Mouse (Mus musculus): Measurements from ENCODE around the gene Gm42906.

The Gm42906 gene

DNA sequence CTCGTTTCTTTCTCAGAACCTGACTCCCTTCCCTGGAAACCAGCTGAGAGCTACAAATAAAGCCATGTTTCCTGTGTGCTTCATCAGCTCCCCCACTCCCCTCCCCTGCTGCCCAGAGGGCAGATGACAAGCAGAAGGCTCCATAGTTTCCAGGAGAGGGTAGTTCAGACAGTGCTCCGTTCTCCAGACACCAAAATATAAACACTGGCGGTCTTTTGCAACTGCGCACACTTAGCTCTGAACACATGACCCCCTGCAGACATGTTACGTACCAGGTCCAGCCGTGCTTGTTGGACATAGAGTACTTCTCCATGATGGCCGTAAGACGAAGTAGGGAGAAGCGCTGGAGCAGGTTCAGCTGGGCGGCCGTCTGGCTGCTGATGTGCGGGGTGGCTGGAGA lies 367.5 kb downstream of the Gm42906 start:
- no peak for TF ChIP-seq GATA4 (IDR thresholded peaks at IDR 0.05; ENCODE audit: insufficient replicate concordance, low read length)

DNA sequence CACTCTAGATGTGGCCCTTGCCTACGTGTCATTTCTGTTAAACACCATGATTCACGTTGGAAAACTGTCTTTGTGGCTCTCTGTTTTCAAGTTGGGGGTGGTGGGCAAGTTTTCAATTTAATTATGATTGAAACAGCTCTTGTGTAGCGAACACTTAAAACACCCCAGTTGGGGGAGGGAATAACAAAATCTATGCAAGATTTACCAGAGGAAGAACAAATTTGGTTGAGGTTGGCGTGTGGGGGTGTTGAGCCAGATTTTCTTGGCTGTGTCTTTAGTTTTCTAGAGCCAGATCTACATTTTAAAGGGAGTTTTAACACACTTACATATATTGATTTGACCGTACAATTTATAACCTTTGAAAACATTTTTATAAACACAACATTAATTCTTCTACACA lies 368.2 kb downstream of the Gm42906 start:
- no peak for TF ChIP-seq GATA4 (IDR thresholded peaks at IDR 0.05; ENCODE audit: insufficient replicate concordance, low read length)

DNA sequence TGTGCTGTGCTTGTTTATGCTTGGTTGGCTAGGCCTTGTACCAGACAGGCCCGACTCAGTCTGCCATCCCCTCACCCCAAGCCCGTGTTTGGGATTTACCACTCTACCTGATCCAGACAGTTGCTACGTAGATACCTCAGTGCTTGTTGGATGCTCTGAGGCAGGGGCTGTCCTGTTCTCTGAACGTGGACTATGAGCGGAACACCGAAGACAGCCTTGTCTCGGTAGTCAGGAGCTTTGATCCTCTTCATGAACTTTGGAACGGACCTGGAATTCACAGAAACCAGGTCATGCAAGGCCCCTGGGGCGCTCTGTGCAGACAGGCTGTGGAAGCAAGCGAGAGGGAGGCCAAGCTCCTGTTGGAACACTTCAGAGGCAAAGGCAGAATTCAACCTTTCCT lies 368.6 kb downstream of the Gm42906 start:
- no peak for TF ChIP-seq GATA4 (IDR thresholded peaks at IDR 0.05; ENCODE audit: insufficient replicate concordance, low read length)

DNA sequence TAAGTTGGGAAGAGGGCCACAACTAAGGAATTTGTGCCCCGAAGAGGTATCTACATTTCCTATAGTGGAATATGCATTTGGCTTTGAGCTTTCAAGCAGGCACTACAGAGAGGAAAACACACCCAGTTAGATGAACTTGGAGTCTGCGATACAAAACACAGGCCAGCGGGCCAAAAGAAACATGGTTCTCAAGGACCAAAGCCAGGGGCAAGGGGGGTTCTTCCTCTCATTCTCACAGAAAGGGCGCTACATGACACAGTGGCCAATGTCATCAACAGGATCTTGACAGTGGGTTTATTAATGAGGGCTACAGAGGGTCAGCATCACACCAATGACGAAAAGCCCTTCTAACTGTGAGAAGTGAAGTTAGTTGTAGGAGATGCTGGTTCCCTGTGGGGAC lies 370.2 kb downstream of the Gm42906 start:
- no peak for TF ChIP-seq GATA4 (IDR thresholded peaks at IDR 0.05; ENCODE audit: insufficient replicate concordance, low read length)

DNA sequence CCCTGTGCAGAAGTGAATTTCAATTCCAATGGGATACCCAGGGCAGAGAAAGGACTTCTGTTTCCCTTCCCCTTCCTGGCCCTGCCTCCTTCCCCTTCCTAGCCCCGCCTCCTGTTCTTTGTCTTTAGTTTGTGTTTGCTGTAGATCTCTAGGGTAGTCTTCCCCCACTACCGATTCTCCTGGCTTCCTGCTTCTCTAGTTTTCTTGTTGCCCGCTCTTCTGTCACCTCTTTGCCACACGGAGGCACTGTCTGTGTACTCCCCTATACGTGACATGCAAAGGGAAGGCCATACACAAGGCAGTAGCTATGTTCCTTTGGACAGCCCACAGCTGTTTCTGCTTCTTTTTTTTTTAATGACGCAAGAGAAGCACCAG lies 371.1 kb downstream of the Gm42906 start:
- no peak for TF ChIP-seq GATA4 (IDR thresholded peaks at IDR 0.05; ENCODE audit: insufficient replicate concordance, low read length)

DNA sequence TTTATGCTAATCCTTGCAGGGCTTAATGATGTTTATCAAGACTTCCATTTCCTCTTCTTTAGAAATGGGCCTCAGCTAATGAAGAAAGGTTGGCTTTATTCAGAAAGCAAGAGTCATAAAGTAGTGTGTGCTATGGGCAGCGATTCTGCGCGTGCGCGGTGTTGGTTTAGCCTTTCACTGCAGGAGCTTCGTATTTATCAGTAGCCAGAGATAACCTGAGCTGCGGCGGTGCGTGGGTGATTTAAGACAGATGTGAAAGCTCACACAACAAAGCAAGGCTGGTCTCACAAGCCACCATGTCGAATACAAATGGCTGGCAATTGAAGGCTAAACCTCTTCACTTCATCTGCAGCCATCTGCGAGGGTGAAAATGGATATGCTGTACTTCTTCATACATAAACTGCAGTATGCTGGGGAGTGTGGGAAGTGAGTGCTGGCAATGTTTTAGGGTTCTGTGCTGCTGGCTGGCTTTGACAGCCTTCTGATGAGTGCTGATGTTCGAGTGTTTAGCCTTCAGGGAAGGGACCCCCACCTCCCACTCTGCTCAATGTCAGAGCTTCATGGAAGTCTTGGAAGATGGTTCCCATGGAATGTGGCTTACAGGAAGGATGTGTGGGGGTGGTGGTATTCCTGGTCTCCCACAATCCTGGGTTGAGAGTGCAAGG lies 371.6 kb downstream of the Gm42906 start:
- no peak for TF ChIP-seq GATA4 (IDR thresholded peaks at IDR 0.05; ENCODE audit: insufficient replicate concordance, low read length)

DNA sequence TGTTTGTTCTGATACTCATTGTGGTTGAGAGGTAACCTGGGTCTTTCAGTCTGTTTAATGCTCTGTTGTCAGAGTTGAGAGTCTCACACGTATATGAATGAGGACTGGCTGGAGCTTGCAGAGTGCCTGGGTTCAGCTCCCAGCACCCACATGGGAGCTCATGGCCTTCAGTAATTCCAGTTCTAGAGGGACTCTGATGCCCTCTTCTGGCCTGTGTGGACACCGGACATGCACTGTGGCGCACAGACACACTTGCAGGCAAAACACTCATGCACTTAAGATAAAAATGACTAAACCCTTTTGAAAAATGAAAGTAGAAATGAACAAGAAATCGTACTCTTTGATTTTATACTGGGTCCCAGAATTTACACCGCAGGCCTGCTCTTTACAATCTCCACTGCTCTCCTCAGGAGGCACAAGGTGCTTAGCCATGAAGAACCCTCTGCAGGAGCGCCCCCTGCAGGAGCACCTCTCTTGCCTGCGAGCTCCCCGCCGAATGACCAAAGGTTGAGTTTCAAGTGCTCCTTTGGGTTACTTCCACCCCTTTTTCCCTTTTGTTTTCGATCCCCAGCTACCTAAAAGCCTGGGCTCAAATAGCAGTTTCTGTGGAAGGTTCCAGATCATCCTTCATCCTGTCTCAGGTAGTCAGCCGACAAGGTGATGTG lies 372.4 kb downstream of the Gm42906 start:
- no peak for TF ChIP-seq GATA4 (IDR thresholded peaks at IDR 0.05; ENCODE audit: insufficient replicate concordance, low read length)

DNA sequence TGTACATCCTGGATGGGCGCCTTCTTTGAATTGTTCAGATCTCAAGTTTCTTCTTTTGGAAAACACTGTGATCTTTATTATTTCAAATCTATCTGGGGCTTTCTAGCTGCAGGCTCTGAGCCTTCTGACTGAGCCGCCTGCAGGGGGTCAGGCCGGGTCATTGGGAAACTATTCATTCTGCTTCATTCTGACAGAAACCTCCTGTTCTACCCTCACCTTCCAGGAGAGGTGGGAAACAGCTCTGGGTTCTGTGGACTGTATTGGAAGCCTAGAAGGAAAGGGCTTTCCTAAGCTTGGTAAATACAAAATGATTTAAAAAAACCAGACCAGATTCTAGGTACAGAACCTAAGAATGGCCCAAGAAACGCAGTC lies 373.2 kb downstream of the Gm42906 start:
- no peak for TF ChIP-seq GATA4 (IDR thresholded peaks at IDR 0.05; ENCODE audit: insufficient replicate concordance, low read length)

DNA sequence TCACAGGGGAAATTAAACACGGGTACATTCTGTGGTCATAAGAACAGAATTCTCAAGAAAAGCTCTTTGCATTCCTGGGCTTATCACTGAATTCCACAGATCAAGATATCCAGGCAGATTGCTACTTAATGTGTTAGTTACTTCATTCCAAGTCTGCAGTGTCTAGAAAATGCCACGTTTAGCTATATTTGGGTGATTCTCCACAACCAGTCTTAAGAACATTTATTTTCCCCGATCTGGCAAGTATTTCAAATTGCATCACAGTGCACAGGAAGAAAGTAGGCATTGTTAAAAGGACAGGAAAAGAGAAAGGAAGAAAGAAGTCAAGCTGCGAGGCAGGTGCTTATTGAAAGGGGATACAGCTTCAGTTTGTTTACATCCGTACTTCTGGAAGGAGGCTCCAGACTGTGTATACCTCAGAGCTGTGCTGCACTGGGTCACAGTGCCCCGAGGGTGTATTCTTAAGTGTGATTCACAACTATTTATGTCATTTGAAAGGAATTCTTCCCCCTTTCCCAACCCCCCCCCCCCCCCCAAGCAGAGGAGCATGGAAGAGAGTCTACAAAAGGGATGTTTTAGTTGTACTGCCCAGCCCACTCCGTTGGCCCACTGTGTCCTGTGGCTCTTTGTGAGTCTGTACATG lies 373.7 kb downstream of the Gm42906 start:
- TF ChIP-seq GATA4 (IDR thresholded peaks at IDR 0.05; ENCODE audit: insufficient replicate concordance, low read length) = no peak

DNA sequence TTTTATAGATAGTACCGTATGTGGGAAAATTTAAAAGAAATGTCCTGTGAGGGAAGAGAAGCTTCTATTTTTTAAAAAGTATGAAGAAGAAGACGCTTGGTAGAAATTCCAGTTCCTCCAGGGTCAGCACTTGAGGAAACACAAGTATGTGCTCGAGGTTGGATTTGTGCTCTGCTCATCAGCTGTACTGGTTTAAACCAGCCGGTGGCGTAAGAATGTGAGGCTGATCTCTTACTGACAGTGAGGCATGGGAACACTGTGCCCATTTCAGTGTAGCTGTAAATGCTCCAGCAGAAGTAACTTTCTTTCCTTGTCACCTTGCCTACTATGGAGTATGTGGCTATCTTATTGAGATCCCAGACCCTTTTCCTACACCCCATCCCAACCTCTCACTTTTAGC lies 374.8 kb downstream of the Gm42906 start:
- no peak for TF ChIP-seq GATA4 (IDR thresholded peaks at IDR 0.05; ENCODE audit: insufficient replicate concordance, low read length)

DNA sequence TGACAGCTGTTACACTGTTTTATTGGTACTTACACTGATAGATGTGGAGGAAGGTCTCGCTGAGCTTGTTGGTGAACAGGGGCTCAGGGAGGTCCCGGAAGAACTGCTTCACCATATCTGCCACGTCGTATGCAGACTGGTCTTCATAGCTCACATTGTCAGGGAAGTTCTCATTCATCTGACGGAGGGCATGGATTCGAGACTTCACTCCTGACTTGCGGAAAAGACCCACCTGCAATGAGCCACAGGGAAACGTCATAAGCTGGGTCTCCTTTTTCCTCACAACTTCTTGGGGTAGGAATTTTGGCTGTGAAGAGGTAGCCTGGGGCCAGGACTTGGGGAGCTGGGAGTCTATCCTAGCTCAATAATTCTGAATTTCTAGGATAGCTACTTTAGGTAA lies 375.6 kb downstream of the Gm42906 start:
- no peak for TF ChIP-seq GATA4 (IDR thresholded peaks at IDR 0.05; ENCODE audit: insufficient replicate concordance, low read length)

DNA sequence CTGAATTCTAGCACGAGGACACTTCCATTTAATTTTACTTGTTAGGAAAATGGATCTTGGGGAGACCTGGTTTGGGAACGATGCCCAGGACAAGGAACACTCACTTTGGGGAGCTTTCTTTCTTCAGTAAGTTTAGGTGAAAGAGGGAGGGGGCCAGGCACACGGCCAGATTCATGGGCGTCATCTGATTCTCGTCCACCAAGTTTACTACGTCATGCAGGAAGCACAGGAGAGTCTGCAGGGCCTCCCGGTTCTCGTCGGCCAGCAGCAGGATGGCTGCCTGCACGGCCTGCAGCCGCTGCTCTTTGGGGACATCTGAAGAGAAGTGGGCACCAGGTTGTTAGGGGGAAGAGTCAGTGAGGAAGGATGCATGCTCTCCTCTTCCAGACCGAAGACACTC lies 380.5 kb downstream of the Gm42906 start:
- no peak for TF ChIP-seq GATA4 (IDR thresholded peaks at IDR 0.05; ENCODE audit: insufficient replicate concordance, low read length)

DNA sequence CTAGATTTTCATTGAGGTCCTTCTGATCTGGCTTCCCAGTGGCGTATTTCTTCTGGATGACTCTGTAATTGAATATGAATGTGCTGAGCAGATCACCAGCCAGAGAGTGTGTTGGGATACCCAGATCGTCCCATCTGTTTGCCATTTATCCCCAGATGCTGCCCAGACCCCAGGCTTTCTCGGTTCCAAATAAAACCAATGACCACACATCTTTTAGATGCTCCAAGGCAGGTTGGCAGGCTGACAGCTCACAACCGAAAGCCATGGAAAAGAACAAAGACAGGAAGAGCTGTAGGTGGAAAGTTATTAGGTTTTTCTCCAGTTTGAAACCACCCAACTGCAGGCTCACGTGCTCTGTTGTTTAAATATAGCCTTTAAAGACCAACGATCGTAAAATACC lies 381.0 kb downstream of the Gm42906 start:
- no peak for TF ChIP-seq GATA4 (IDR thresholded peaks at IDR 0.05; ENCODE audit: insufficient replicate concordance, low read length)

DNA sequence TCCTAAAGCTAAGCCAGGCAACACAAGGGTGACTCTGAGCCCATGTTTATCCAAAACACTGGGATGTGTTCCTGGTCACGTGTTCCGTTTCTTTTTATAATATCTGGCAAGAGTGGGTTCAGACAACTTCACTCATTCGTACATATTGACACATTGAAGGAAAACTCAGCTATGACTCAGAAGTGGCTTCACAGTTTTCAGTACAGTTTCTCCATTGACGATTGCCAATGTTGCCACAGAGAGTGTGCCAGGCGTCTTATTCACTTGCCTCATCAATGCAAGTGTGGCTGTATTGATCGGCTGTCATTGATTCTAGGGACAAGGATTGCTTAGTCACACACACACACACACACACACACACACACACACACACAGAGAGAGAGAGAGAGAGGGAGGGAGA lies 381.8 kb downstream of the Gm42906 start:
- no peak for TF ChIP-seq GATA4 (IDR thresholded peaks at IDR 0.05; ENCODE audit: insufficient replicate concordance, low read length)

DNA sequence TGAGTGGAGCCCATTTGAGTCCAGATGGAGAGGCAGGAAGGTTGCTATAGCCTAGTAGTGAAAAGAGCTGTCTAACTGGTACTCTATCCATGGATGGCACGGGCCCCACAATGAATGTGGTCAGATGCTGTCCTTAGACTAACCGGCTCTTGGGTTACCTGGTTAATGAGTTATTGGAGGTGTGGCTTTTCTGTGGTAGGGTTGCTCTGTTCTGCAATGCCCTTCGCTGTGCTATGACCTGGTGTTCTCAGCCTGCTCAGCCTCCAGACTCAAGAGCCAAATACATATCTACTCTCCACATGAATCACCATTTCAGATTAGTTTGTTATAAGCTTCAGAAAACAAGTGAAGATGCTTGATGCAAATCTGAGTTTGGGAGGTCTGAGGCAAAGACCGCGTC lies 385.1 kb downstream of the Gm42906 start:
- TF ChIP-seq GATA4 (IDR thresholded peaks at IDR 0.05; ENCODE audit: insufficient replicate concordance, low read length) = no peak

DNA sequence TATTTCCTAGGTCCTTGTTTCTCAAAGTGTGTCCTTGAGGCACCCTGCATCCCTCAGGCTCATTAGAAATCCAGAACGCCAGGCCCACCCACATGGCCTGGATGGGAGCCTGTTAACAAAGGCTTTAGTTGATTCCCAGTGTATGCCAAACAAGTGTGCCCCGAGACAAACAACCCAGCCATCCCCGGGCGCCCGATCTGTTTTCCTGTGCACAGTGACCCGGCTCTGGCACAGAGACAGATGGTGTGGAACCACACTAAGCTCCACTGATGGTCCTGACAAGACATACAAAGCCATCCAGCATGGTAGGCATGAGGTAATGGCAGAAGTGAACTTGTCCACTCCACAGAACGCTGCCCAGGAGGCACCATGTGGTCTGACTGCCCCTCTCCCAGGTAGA lies 390.1 kb downstream of the Gm42906 start:
- no peak for TF ChIP-seq GATA4 (IDR thresholded peaks at IDR 0.05; ENCODE audit: insufficient replicate concordance, low read length)
